Mouse (Mus musculus): Measurements from ENCODE around the gene Gm13769.
"Not testable (repeated sequence)": the region's sequence is repeated elsewhere in the genome, so short reads cannot be mapped to it uniquely, and the experiment has no call there.

Gm13769 gene

DNA sequence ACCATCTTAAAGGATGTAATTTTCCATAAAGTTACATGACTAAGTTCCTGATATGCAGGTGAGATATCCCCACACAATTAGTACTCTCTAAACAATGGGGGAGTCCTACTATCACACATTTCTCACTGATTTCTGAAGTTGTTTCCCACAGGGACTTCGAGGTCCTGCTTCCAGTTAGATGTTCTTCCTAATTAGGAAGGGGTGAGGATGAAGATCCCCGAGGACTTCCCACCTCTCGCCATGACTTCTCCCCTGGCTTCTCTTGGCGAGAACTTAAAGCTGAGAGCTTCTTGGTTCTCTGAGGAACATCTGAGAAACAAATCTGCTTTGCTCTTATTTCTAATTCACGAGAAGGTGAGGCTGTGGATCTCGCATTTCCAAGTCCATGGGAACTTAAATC is at the start of gene Gm13769:
Gm13769 (plus strand) TSS at position 301 of the 400 bp plus-strand sequence.
- not testable (repeated sequence) for DNase-seq (ENCODE audit: low spot score)

DNA sequence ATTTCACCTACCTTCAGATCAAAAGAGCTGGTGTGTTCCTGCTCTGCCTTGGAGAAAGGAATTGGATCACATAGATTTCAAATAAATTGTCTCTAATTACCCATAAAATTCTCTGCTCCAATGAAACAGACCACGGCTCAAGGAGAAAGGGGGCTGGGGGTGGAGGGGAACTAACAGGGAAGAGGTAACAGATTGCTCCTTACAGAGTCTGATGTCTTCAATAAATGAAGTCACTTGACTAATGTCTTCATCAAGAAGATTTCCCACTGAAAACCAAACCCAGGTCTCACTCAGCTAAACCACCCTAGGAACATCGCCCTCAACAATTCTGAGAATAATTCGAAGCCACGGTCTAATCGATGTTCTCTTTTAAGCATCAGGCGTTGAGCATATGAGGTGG is 29.3 kb upstream of the Gm13769 start, which contains the start of gene Olfr1272:
Olfr1272 (minus strand) TSS at position 101 of the 400 bp plus-strand sequence.
- DNase-seq (ENCODE audit: low spot score), result no peak

DNA sequence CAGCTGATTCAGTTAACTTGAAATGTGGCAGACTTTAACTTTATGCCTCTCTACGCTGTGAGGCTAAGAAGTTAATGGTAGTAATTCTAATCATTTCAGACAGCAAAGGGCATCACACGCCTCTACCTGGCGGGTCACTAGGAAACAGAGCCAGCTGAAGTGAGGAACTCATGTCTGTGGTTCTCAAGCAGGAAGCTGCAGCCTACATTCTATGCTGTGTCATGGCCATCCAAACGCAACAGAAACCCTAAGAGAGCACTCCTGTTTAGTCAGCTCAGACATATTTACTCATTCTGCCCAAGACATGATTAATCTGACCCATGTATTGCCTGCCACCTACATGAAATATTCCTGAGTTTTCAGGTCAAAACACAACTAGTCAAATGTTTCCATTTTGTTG is 24.7 kb downstream of the Gm13769 start:
- not testable (repeated sequence) for DNase-seq (ENCODE audit: low spot score)

DNA sequence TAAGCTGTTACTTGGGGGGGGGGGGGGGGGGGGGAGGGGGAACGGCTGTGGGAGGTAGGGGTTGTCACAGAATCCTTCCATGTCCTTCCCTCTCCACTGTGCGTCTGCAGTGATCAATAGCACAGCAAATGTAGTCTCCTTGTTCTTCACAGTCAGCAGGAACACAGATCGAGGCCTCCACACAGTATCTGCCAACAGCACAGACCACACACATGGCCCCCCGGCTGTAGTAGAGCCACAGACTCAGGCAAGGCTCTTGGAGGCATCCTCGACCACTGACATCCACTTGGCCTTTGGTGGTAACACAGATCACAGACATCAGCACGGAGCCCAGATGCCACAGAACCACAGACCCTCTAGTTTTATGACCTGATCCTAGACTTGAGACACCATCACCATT is 29.0 kb downstream of the Gm13769 start:
- DNase-seq (ENCODE audit: low spot score), result not testable (repeated sequence)

DNA sequence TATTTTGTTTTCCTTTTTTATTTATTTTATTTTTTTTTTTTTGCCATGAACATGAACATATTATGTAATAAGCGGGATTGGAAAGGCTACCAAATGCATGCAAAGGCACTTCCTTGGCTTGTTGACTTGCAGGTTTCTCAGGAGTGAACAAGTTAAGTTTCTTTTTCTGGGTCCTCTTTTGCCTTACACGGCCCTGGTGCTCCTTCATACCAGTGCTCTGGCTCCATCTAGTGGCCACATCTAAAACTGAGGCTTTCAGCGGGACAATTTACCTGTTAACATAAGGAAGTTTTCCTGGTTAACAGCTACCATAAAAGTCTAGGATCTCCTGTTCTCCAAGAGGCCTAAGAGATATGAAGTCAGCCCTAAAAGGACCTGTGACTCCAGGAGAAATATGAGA is 29.5 kb downstream of the Gm13769 start:
- DNase-seq (ENCODE audit: low spot score), result not testable (repeated sequence)

DNA sequence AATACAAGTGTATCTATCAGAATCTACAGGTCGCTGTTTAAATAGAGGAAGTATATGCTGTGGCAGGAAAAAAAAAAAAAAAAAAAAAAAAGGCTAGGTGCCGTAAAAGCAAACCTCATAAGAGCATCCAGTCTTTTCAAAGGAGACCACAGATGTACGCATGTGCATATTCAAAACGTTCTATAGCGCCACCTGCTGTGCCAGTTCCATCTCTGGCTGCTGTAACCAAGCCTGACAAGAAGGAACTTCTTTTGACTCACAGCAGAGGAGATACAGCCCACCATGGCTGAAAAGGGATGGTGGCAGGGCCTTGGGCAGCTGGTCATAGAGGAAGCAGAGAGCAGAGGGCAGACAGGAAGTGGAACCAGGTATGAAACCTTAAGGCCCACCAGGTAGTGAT is 37.2 kb downstream of the Gm13769 start:
- DNase-seq (ENCODE audit: low spot score), result not testable (repeated sequence)

DNA sequence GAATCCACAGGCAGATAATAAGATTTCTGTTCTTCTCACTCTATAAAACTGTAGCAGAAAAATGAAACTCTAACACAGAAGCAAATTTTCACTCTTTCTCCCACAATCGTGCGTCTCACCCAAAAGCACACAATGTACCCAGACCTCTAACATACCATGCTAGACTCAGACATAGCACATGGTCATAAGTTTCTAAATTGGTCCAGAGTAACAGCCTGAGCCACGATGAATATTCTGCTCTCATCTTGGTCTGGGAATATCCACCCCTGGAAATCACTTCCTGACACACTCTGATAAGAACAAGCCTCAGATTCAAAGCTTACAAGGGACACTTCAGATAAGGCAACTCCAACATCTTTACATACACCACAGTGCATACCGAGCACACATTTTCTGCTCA is 38.2 kb downstream of the Gm13769 start:
- DNase-seq (ENCODE audit: low spot score), result not testable (repeated sequence)

All from testis, postnatal 14 days (tissue).